Mouse (Mus musculus) heart, embryonic 16.5 days (tissue): ENCODE measurements around the gene D630045J12Rik. TPM values are rescaled to one million over a fixed set of nuclear protein-coding genes. Genes with fewer than 3 reads are reported as not detected.

Experiments used
- ATAC-seq: fragments of 200-750 bp; cut with Nextera tagmentation; replicated peaks from 2 replicates; pipeline ENCODE4 v1.8.0; 2017; ENCODE audit warnings: moderate number of reproducible peaks; ENCODE audit not compliant: insufficient read depth, low FRiP score; ENCODE audit errors: extremely low read depth
- H3K27ac ChIP-seq: fragments of 300-500 bp; sonication (generic); 2 replicates; pipeline ENCODE4 v1.5.1; 2014; ENCODE audit warnings: mild to moderate bottlenecking, low read length, control low read depth, moderate library complexity
- H3K27me3 ChIP-seq: fragments of 300-500 bp; sonication (generic); 2 replicates; pipeline ENCODE4 v1.6.1; 2014; ENCODE audit warnings: low read length, mixed read lengths; ENCODE audit not compliant: control insufficient read depth, insufficient read depth
- H3K36me3 ChIP-seq: fragments of 300-500 bp; sonication (generic); 2 replicates; pipeline ENCODE4 v1.6.1; 2014; ENCODE audit not compliant: control insufficient read depth, insufficient read depth
- H3K4me1 ChIP-seq: fragments of 300-500 bp; sonication (generic); 2 replicates; pipeline ENCODE4 v1.6.1; 2014; ENCODE audit warnings: low read length, mixed read lengths; ENCODE audit not compliant: control insufficient read depth, insufficient read depth
- H3K4me2 ChIP-seq: fragments of 300-500 bp; sonication (generic); 2 replicates; pipeline ENCODE4 v1.6.1; 2014; ENCODE audit warnings: low read depth, mild to moderate bottlenecking, control low read depth, low read length
- H3K4me3 ChIP-seq: fragments of 300-500 bp; sonication (generic); 2 replicates; pipeline ENCODE4 v1.5.1; 2014; ENCODE audit warnings: mild to moderate bottlenecking, control low read depth, low read length
- H3K9ac ChIP-seq: fragments of 300-500 bp; sonication (generic); 2 replicates; pipeline ENCODE4 v1.6.1; 2014; ENCODE audit warnings: low read length, control low read depth
- H3K9me3 ChIP-seq: fragments of 300-500 bp; sonication (generic); replicated peaks from 2 replicates; pipeline ENCODE4 v1.6.1; 2016; ENCODE audit warnings: low read length; ENCODE audit not compliant: control insufficient read depth
- WGBS: fragments of 180-500 bp; shearing (Covaris S2); extraction: QIAGEN DNeasy Blood & Tissue Kit; methylation state at CpG from one replicate; pipeline ENCODE4 v1.1.7; 2014; 5-methylcytosine and 5-hydroxymethylcytosine counted together
- polyA plus RNA-seq: library from polyadenylated mRNA; unstranded; fragments of >200 nt; fragmentation: Nextera tagmentation; extraction: Ambion mirVana; gene quantifications from 2 replicates; pipeline ENCODE4 v1.2.1, GENCODE M21; 2015

The D630045J12Rik gene
- polyA plus RNA-seq, 1 experiment from 2014 or later, result 1.3 TPM

- H3K4me1 ChIP-seq, result peaks cover 11% of the 10 kb centered on the region
- H3K36me3 ChIP-seq, result no peaks in the 10 kb centered on the region
- no peak overlapping the region for H3K4me3 ChIP-seq
- H3K4me2 ChIP-seq, result no peak overlapping the region
- H3K9ac ChIP-seq, result no peak overlapping the region
- H3K27me3 ChIP-seq, result no peaks in the 10 kb centered on the region
- no peak overlapping the region for H3K27ac ChIP-seq
- WGBS, result 66% methylated on average over 18 of the region's 18 CpGs
- no peaks in the 10 kb centered on the region for H3K9me3 ChIP-seq
- no peak for ATAC-seq
These were observed 130.2 kb downstream of the D630045J12Rik start for GRCm38 (mm10) chr6:38123471-38124206.

DNA sequence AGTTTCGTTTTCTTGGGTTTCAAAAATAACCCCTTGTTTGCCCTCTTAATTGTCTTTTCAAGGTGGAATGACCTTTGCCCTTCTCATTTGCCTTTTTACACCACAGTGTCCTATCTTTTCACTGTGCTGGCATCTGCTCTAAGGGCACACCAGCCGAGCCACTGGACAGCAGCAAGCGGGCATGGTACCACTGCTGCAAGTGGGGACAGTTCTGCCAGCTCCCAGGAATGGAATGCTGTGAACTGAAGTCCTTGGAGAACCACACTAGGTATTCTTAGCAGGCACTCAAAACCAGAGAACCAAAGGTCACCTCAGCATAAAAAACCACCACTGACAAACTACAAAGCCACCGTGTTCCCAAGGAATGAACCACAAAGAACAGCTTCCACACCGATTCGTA is 131.0 kb downstream of the D630045J12Rik start:
- H3K9me3 ChIP-seq, result no peaks in the 10 kb centered on the region
- ATAC-seq, result no peak; the same call in 1 of the 2 replicates
- H3K4me2 ChIP-seq, result peak overlapping the region; percentile 6; the same call in 1 of the 2 replicates
- no peaks in the 10 kb centered on the region for H3K36me3 ChIP-seq
- H3K4me1 ChIP-seq, result peaks cover 11% of the 10 kb centered on the region
- H3K9ac ChIP-seq, result no peak overlapping the region
- no peaks in the 10 kb centered on the region for H3K27me3 ChIP-seq
- WGBS, result 56% methylated on average over 6 of the region's 6 CpGs
- no peak overlapping the region; the same call in 1 of the 2 replicates for H3K27ac ChIP-seq
- H3K4me3 ChIP-seq, result no peak overlapping the region

GRCm38 (mm10) chr6:38121843-38122242 is 132.0 kb downstream of the D630045J12Rik start:
- Histone ChIP-seq H3K4me1 (peaks cover 11% of the 10 kb centered on the region), H3K9me3 (no peaks in the 10 kb centered on the region), H3K27ac (no peak overlapping the region), H3K4me2 (no peak overlapping the region), H3K9ac (no peak overlapping the region), H3K36me3 (no peaks in the 10 kb centered on the region), H3K27me3 (no peaks in the 10 kb centered on the region), H3K4me3 (no peak overlapping the region)
- WGBS, result 78% methylated on average over 5 of the region's 5 CpGs
- ATAC-seq, result no peak

DNA sequence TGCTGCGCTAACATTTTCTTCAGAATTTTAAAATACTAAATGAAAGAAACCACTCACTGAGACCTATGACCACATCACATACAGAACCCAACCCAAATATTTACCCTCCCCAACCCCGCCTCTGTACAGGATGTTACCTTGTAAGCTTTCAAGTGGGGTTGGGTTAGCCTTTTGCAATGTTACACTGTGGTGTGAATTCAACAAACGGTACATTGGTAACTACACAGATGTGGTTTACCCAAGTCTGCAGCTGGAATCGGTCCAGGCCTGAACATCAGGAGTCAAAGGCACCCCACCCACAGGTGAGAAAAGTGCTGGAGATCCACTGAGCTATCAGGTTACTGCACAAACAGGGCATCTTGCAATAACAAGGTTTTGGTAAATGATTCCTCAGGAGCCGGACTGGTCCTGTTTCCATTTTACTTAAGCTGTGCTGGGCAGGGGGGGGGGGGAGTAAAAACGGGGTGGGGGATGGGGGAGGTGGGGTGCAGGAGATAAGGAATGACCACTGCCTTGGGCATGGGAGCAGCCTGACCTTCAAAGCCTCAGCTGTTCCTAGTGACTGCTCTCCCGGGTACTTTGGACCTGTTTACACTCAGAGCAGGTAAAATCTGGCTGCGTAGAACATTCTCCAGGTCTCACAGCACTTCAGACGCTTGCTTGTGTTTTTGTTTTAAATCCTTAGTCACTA is 133.0 kb downstream of the D630045J12Rik start:
- H3K4me2 ChIP-seq, result no peak overlapping the region
- H3K4me3 ChIP-seq, result no peak overlapping the region
- no peak overlapping the region for H3K27ac ChIP-seq
- ATAC-seq, result no peak
- H3K27me3 ChIP-seq, result no peaks in the 10 kb centered on the region
- 61% methylated on average over 9 of the region's 9 CpGs for WGBS
- peaks cover 11% of the 10 kb centered on the region for H3K4me1 ChIP-seq
- H3K36me3 ChIP-seq, result no peaks in the 10 kb centered on the region
- H3K9ac ChIP-seq, result no peak overlapping the region
- no peaks in the 10 kb centered on the region for H3K9me3 ChIP-seq

DNA sequence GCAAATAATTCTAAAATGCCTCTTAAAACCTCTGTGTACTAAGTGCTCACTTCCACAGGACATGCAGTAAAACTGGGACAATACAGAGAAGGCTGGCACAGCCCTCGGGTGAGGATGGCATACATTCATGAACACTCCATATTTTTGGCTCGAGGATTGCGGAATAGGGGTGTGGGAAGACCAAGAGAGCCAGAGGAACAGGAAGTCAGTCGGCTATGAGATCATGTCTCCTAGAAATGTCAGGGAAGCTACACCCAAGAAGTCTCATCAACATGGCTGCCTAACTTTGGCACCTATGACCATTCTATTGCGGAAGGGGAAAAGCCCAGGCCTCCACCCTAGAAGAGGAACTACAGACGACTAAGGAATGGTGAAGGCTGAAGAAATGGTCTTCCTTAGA is 135.5 kb downstream of the D630045J12Rik start:
- Histone ChIP-seq H3K27me3 (no peaks in the 10 kb centered on the region; the same call in 1 of the 2 replicates), H3K4me3 (no peak overlapping the region), H3K36me3 (no peaks in the 10 kb centered on the region), H3K27ac (no peak overlapping the region), H3K4me1 (peaks cover 6% of the 10 kb centered on the region), H3K9me3 (no peaks in the 10 kb centered on the region), H3K9ac (no peak overlapping the region), H3K4me2 (no peak overlapping the region)
- no peak for ATAC-seq
- WGBS, result 84% methylated on average over 6 of the region's 6 CpGs

- Histone ChIP-seq H3K9me3 (no peaks in the 10 kb centered on the region), H3K4me1 (no peaks in the 10 kb centered on the region), H3K36me3 (no peaks in the 10 kb centered on the region), H3K9ac (no peak overlapping the region), H3K4me3 (no peak overlapping the region), H3K4me2 (no peak overlapping the region), H3K27me3 (no peaks in the 10 kb centered on the region; the same call in 1 of the 2 replicates), H3K27ac (no peak overlapping the region)
- no peak for ATAC-seq
- 56% methylated on average over 4 of the region's 4 CpGs for WGBS
These were observed 137.6 kb downstream of the D630045J12Rik start for GRCm38 (mm10) chr6:38116107-38116770.

DNA sequence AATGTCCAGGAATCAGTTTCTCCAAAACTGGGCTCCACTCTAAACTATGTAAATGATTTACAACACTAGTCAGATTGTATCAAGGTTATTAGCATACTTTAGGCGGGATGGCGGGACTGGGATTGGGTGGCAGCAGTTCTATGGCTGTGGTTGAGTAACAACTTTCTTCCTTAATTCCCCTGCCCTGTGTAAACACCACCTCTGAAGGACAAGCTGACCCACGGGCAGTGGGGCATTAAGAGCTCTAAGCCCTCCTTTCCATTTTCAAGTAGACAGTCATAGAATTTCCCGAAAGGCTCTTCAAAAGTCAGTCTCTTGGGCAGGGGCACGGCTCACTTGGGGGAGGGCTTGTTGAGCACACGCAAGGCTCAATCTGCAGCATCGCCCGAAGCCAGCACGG is 142.9 kb downstream of the D630045J12Rik start:
- Histone ChIP-seq H3K9me3 (no peaks in the 10 kb centered on the region), H3K4me1 (no peaks in the 10 kb centered on the region), H3K36me3 (no peaks in the 10 kb centered on the region), H3K4me3 (no peak overlapping the region), H3K9ac (no peak overlapping the region), H3K4me2 (no peak overlapping the region), H3K27ac (no peak overlapping the region), H3K27me3 (peaks cover 2% of the 10 kb centered on the region; the same call in 1 of the 2 replicates)
- 73% methylated on average over 9 of the region's 9 CpGs for WGBS
- ATAC-seq, result no peak

DNA sequence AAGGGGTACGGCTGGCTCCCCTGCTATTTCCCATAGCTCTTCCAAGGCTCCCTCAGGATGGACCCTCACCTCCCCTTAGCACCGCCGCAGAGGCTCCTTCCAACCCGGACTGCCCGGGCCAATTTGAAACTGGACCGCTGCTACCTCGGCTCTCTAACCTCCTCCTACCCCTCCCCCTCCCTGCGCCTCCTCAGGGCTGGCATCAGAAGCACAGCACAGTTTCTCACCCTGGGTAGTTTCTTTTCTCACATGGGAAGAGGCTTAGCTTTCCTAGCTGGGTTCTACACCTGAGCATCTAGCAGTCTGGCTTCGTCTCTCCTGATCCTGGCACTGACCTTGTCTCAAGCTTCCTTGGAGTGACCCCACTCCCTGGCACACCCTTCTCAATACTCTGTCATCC is 143.9 kb downstream of the D630045J12Rik start:
- no peak overlapping the region for H3K9ac ChIP-seq
- 0 out of 2 replicates have a peak, but pooled peaks cover 2% of the 10 kb centered on the region for H3K27me3 ChIP-seq
- no peak overlapping the region for H3K27ac ChIP-seq
- 25% methylated on average over 9 of the region's 9 CpGs for WGBS
- H3K36me3 ChIP-seq, result no peaks in the 10 kb centered on the region
- no peak for ATAC-seq
- peak overlapping the region; percentile 14; the same call in 1 of the 2 replicates for H3K4me2 ChIP-seq
- H3K9me3 ChIP-seq, result no peaks in the 10 kb centered on the region
- H3K4me3 ChIP-seq, result no peak overlapping the region; the same call in 1 of the 2 replicates
- no peaks in the 10 kb centered on the region for H3K4me1 ChIP-seq
